Mouse (Mus musculus): ENCODE measurements at regions not wholly inside any gene's neighbourhood (a gene's known extent, or its start where the extent isn't known, plus 50 kb on each side); places are given as distances from the start of the nearest gene placed in this dataset.

GRCm38 (mm10) chr1:163456366-163456765, 52.9 kb upstream of the Gorab start:
- H3K36me3 ChIP-seq (ENCODE audit: control insufficient read depth, insufficient read depth, low read length) = no peaks in the 10 kb centered on the region
- H3K9ac ChIP-seq (ENCODE audit: low read depth, low read length, severe bottlenecking) = no peak overlapping the region
- H3K4me2 ChIP-seq (replicated peaks; ENCODE audit: low read depth, low read length, severe bottlenecking) = no peak overlapping the region
- no peak overlapping the region for H3K4me3 ChIP-seq (replicated peaks; ENCODE audit: low read length)
- H3K4me1 ChIP-seq (ENCODE audit: control insufficient read depth, insufficient read depth, low read length) = peaks cover 4% of the 10 kb centered on the region; the same call in 1 of the 2 replicates
- WGBS = 92% methylated on average over 8 of the region's 8 CpGs
- no peak for DNase-seq (ENCODE audit: low spot score)
- H3K9me3 ChIP-seq (ENCODE audit: control insufficient read depth, low read length) = no peaks in the 10 kb centered on the region
- no peak for ATAC-seq (ENCODE audit: low FRiP score, low read depth)
- no peak for TF ChIP-seq POLR2A (IDR thresholded peaks at IDR 0.05; ENCODE audit: borderline replicate concordance, extremely low read depth, insufficient read depth, insufficient read length)
- no peaks in the 10 kb centered on the region for H3K27me3 ChIP-seq (ENCODE audit: control insufficient read depth, insufficient read depth, low read length)
- no peak overlapping the region for H3K27ac ChIP-seq (replicated peaks; ENCODE audit: low read depth, low read length)

All from limb, embryonic 14.5 days (tissue).